Comparison of ENCODE assay signal across 11 mouse cellular contexts in genomic region chr4:97648436-97648707, GRCm38 (mm10).
DNase-seq lines count a peak whose midpoint lies in the region; ATAC-seq and TF ChIP-seq lines count a peak whose summit lies in the region.
"Had no signal": no experiment of that assay in that cellular context is flagged by ENCODE, and none has a peak within 500 bp of the region (broad histone marks: within the 10 kb centered on the region; RNA-seq: fewer than 3 reads in every experiment).

No protein-coding gene starts in this region.

- no peaks in the 10 kb centered on the region for H3K9me3 ChIP-seq in neural tube, embryonic 13.5 days
- H3K9me3 ChIP-seq in limb, embryonic 14.5 days (ENCODE audit: control insufficient read depth, low read length), result no peaks in the 10 kb centered on the region

- no peak for TF ChIP-seq POLR2A in limb, embryonic 14.5 days (IDR thresholded peaks at IDR 0.05; ENCODE audit: borderline replicate concordance, extremely low read depth, insufficient read depth, insufficient read length)

- H3K27ac ChIP-seq in neural tube, embryonic 13.5 days (replicated peaks), result peak overlapping the region; percentile 84
- no peak overlapping the region for H3K27ac ChIP-seq in limb, embryonic 14.5 days (replicated peaks; ENCODE audit: low read depth, low read length)
- H3K27ac ChIP-seq: heart, adult 2 months; macrophage had no signal

- no peak for ATAC-seq in neural tube, embryonic 13.5 days (ENCODE audit: low read depth)
- 0 out of 4 replicates have a peak, but pooled peaks have one; percentile 6 to 15 for ATAC-seq in hematopoietic stem cell, adult 5-6 weeks (replicated peaks in 1 of 2; ENCODE audit: insufficient read depth in 1 of 2, low FRiP score in 2 of 2, low TSS enrichment in 1 of 2, low read depth in 1 of 2, poor library complexity in 2 of 2, severe bottlenecking in 2 of 2)
- no peak; the same call in 1 of the 2 replicates for ATAC-seq in limb, embryonic 14.5 days (ENCODE audit: low FRiP score, low read depth)
- no peak for ATAC-seq in CD4-positive, CD25-positive, alpha-beta regulatory T cell, adult 4 months

- no peaks in the 10 kb centered on the region for H3K36me3 ChIP-seq in neural tube, embryonic 13.5 days
- H3K36me3 ChIP-seq in limb, embryonic 14.5 days (ENCODE audit: control insufficient read depth, insufficient read depth, low read length), result no peaks in the 10 kb centered on the region

- no peak overlapping the region for H3K4me2 ChIP-seq in neural tube, embryonic 13.5 days
- H3K4me2 ChIP-seq in limb, embryonic 14.5 days (replicated peaks; ENCODE audit: low read depth, low read length, severe bottlenecking), result peak overlapping the region; percentile 13; the same call in 1 of the 2 replicates

- H3K4me3 ChIP-seq in neural tube, embryonic 13.5 days, result no peak overlapping the region
- H3K4me3 ChIP-seq in limb, embryonic 14.5 days (replicated peaks; ENCODE audit: low read length), result no peak overlapping the region
- H3K4me3 ChIP-seq: heart, adult 2 months had no signal

- H3K27me3 ChIP-seq in neural tube, embryonic 13.5 days, result no peaks in the 10 kb centered on the region
- no peaks in the 10 kb centered on the region for H3K27me3 ChIP-seq in limb, embryonic 14.5 days (ENCODE audit: control insufficient read depth, insufficient read depth, low read length)

- no peak overlapping the region for H3K9ac ChIP-seq in neural tube, embryonic 13.5 days
- H3K9ac ChIP-seq in limb, embryonic 14.5 days (ENCODE audit: low read depth, low read length, severe bottlenecking), result no peak overlapping the region

- no peak for DNase-seq in neural tube, embryonic 10.5 days (ENCODE audit: extremely low spot score, low spot score)
- no peak for DNase-seq in limb, embryonic 14.5 days (ENCODE audit: low spot score)
- no peak for DNase-seq in liver
- no peak for DNase-seq in urinary bladder, postnatal 14 days (ENCODE audit: low spot score)
- DNase-seq in cerebellum, adult 8-10 months, result no peak
- DNase-seq: kidney, adult 9 months had no signal

- H3K4me1 ChIP-seq in neural tube, embryonic 13.5 days (replicated peaks), result peaks cover 39% of the 10 kb centered on the region
- H3K4me1 ChIP-seq in limb, embryonic 14.5 days (ENCODE audit: control insufficient read depth, insufficient read depth, low read length), result peaks cover 21% of the 10 kb centered on the region

- WGBS in neural tube, embryonic 13.5 days, result 33% methylated on average over 2 of the region's 2 CpGs
- WGBS in limb, embryonic 14.5 days, result 44% methylated on average over 2 of the region's 2 CpGs

Comparison
In these comparisons a context has a peak if more than half of its experiments do, and no peak if none do; other contexts are left out.
1. ATAC-seq: peak in hematopoietic stem cell, adult 5-6 weeks (2 of 2); none in neural tube, embryonic 13.5 days (single experiment), limb, embryonic 14.5 days (single experiment) and CD4-positive, CD25-positive, alpha-beta regulatory T cell, adult 4 months (single experiment).